Mouse (Mus musculus) hindbrain, embryonic 16.5 days (tissue): ENCODE measurements at regions not wholly inside any gene's neighbourhood (a gene's known extent, or its start where the extent isn't known, plus 50 kb on each side); places are given as distances from the start of the nearest gene placed in this dataset.

Source experiments
- ATAC-seq: fragments of 200-750 bp; cut with Nextera tagmentation; 2 replicates; pipeline ENCODE4 v1.8.0; 2017; ENCODE audit warnings: moderate TSS enrichment, moderate library complexity
- H3K27ac ChIP-seq: fragments of 300-500 bp; sonication (generic); 2 replicates; pipeline ENCODE4 v1.5.1; 2014; ENCODE audit warnings: low read depth, mild to moderate bottlenecking, control low read depth, low read length, moderate library complexity
- H3K27me3 ChIP-seq: fragments of 300-500 bp; sonication (generic); replicated peaks from 2 replicates; pipeline ENCODE4 v1.6.1; 2014; ENCODE audit warnings: low read length; ENCODE audit not compliant: control insufficient read depth, insufficient read depth
- H3K36me3 ChIP-seq: fragments of 300-500 bp; sonication (generic); 2 replicates; pipeline ENCODE4 v1.6.1; 2014; ENCODE audit warnings: mild to moderate bottlenecking, low read length, moderate library complexity, mixed read lengths; ENCODE audit not compliant: control insufficient read depth, insufficient read depth
- H3K4me1 ChIP-seq: fragments of 300-500 bp; sonication (generic); 2 replicates; pipeline ENCODE4 v1.6.1; 2014; ENCODE audit warnings: low read depth, low read length; ENCODE audit not compliant: control insufficient read depth, insufficient read depth
- H3K4me2 ChIP-seq: fragments of 300-500 bp; sonication (generic); 2 replicates; pipeline ENCODE4 v1.6.1; 2014; ENCODE audit warnings: mild to moderate bottlenecking, low read length, control low read depth, moderate library complexity
- H3K4me3 ChIP-seq: fragments of 300-500 bp; sonication (generic); 2 replicates; pipeline ENCODE4 v1.5.1; 2014; ENCODE audit warnings: mild to moderate bottlenecking, low read length, control low read depth, moderate library complexity
- H3K9ac ChIP-seq: fragments of 300-500 bp; sonication (generic); 2 replicates; pipeline ENCODE4 v1.6.1; 2014; ENCODE audit warnings: low read depth, mild to moderate bottlenecking, control low read depth, low read length, moderate library complexity
- H3K9me3 ChIP-seq: fragments of 300-500 bp; sonication (generic); 2 replicates; pipeline ENCODE4 v1.6.1; 2014; ENCODE audit warnings: mild to moderate bottlenecking, low read length, moderate library complexity; ENCODE audit not compliant: control insufficient read depth
- WGBS: fragments of 180-500 bp; shearing (Covaris S2); extraction: QIAGEN DNeasy Blood & Tissue Kit; methylation state at CpG from one replicate; pipeline ENCODE4 v1.1.7; 2014; 5-methylcytosine and 5-hydroxymethylcytosine counted together

DNA sequence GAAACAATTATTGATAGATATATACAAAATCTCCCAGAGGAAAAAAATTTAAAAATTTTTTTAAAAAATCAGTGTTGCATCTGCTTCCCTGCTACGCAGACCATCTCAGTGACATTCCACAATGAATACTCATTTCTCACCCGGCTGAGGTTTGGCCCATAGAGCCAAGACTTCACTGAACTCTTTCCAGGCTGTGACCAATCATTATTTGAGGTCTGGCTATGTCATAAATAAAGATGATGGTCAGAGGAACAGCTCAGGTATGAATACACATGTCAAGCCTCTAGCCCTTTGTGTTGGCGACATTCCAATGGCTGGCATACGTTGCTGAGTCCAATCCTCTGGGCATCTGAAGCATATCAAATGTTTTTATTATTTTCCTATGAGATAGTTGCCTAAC is 216.1 kb downstream of the Rps12 start:
- WGBS = 77% methylated on average over 4 of the region's 4 CpGs
- Histone ChIP-seq H3K9me3 (no peaks in the 10 kb centered on the region), H3K27me3 (no peaks in the 10 kb centered on the region), H3K4me1 (no peaks in the 10 kb centered on the region), H3K9ac (no peak overlapping the region), H3K36me3 (no peaks in the 10 kb centered on the region), H3K4me3 (no peak overlapping the region), H3K27ac (no peak overlapping the region), H3K4me2 (no peak overlapping the region)
- ATAC-seq = no peak

DNA sequence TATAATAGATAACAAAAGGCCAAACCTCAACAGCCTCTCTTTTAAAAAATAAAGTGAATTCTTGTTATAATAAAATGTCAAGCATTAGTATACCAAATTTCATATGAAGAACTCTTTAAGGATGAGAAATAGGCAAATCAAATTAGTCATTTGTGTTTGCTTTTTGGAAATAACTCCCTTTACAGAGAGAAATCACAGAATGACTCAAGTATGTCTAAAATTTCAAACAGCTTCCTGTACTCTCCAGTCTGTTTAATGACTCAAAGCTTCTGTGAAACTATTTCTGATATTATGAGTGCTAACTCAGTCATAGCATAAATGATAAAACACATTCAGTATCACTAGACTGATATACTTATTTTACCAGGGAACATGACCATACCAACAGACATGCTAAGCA is 217.7 kb downstream of the Rps12 start:
- Histone ChIP-seq H3K9me3 (no peaks in the 10 kb centered on the region), H3K27ac (no peak overlapping the region), H3K4me1 (no peaks in the 10 kb centered on the region), H3K4me3 (no peak overlapping the region), H3K9ac (no peak overlapping the region), H3K4me2 (no peak overlapping the region), H3K27me3 (no peaks in the 10 kb centered on the region), H3K36me3 (no peaks in the 10 kb centered on the region)
- ATAC-seq = no peak

GRCm38 (mm10) chr10:23562273-23562885 is 211.8 kb upstream of the Eya4 start:
- no peak overlapping the region for H3K27ac ChIP-seq
- H3K4me2 ChIP-seq = no peak overlapping the region
- no peak overlapping the region for H3K4me3 ChIP-seq
- no peaks in the 10 kb centered on the region for H3K27me3 ChIP-seq
- no peaks in the 10 kb centered on the region for H3K9me3 ChIP-seq
- no peak for ATAC-seq
- 90% methylated on average over 5 of the region's 5 CpGs for WGBS
- no peak overlapping the region for H3K9ac ChIP-seq
- no peaks in the 10 kb centered on the region for H3K36me3 ChIP-seq
- no peaks in the 10 kb centered on the region for H3K4me1 ChIP-seq

GRCm38 (mm10) chr10:23559980-23560658 is 209.5 kb upstream of the Eya4 start:
- H3K9me3 ChIP-seq = no peaks in the 10 kb centered on the region
- ATAC-seq = no peak
- H3K4me2 ChIP-seq = no peak overlapping the region
- H3K27ac ChIP-seq = no peak overlapping the region
- H3K4me1 ChIP-seq = no peaks in the 10 kb centered on the region
- no peaks in the 10 kb centered on the region for H3K36me3 ChIP-seq
- H3K4me3 ChIP-seq = no peak overlapping the region
- H3K27me3 ChIP-seq = no peaks in the 10 kb centered on the region
- H3K9ac ChIP-seq = no peak overlapping the region

DNA sequence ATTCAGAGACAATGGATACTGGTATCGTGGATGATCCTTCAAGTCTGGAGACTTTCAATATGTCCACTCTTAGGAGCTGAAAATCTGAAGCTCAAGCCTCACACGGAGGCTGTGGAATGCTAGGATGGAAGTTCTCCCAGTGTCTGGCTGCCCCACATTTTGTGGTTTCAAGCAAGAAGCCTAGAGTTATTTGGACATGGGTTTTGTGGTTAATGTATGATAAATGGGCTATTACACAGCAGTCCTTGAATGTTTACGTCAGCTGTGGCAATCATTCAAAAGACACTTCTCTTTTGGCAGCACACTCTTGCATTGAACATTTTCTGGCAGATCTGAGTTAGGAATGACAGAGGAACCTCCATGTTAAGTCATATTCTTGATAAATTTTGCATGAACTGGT is 207.2 kb upstream of the Eya4 start:
- Histone ChIP-seq H3K4me3 (no peak overlapping the region), H3K9ac (no peak overlapping the region), H3K36me3 (no peaks in the 10 kb centered on the region), H3K4me1 (no peaks in the 10 kb centered on the region), H3K4me2 (no peak overlapping the region), H3K27me3 (no peaks in the 10 kb centered on the region), H3K9me3 (no peaks in the 10 kb centered on the region), H3K27ac (no peak overlapping the region)
- WGBS = 89% methylated on average over 3 of the region's 3 CpGs
- ATAC-seq = no peak

- Histone ChIP-seq H3K9ac (no peak overlapping the region), H3K4me3 (no peak overlapping the region), H3K36me3 (no peaks in the 10 kb centered on the region), H3K4me1 (no peaks in the 10 kb centered on the region; the same call in none of the 2 replicates), H3K27me3 (no peaks in the 10 kb centered on the region), H3K4me2 (no peak overlapping the region), H3K27ac (no peak overlapping the region), H3K9me3 (no peaks in the 10 kb centered on the region)
- no peak for ATAC-seq
- WGBS = 22% methylated on average over 3 of the region's 3 CpGs
Observed at GRCm38 (mm10) chr10:23549207-23549606, 198.6 kb upstream of the Eya4 start.

GRCm38 (mm10) chr10:23548322-23548721 is 197.7 kb upstream of the Eya4 start:
- 84% methylated on average over 6 of the region's 6 CpGs for WGBS
- ATAC-seq = no peak
- H3K9me3 ChIP-seq = no peaks in the 10 kb centered on the region
- no peaks in the 10 kb centered on the region for H3K36me3 ChIP-seq
- H3K4me3 ChIP-seq = no peak overlapping the region
- H3K27ac ChIP-seq = no peak overlapping the region
- no peaks in the 10 kb centered on the region for H3K27me3 ChIP-seq
- H3K4me1 ChIP-seq = no peaks in the 10 kb centered on the region; the same call in none of the 2 replicates
- H3K4me2 ChIP-seq = no peak overlapping the region
- H3K9ac ChIP-seq = no peak overlapping the region

DNA sequence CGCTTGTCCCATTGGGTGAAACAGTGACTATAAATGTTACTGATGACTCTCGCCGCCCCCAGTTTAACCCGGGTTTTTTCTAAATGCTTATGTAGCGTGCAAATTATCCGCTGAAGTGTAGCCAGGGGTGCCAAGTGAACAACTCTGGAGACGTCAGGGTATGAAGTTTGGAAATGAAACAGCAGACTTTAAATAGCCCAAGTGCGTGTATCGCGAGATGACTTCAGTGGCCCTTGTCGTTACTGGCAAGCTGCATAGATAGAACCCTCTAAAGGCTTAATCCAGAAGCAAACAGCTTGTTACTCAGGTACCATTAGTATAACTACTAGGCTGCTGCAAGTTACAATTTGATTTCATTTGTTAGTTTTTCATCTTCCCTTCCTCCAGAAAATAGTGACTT is 192.1 kb upstream of the Eya4 start:
- Histone ChIP-seq H3K4me3 (no peak overlapping the region), H3K36me3 (no peaks in the 10 kb centered on the region), H3K4me2 (no peak overlapping the region), H3K9ac (no peak overlapping the region), H3K27ac (no peak overlapping the region), H3K4me1 (no peaks in the 10 kb centered on the region), H3K27me3 (no peaks in the 10 kb centered on the region), H3K9me3 (no peaks in the 10 kb centered on the region)
- 72% methylated on average over 11 of the region's 11 CpGs for WGBS
- ATAC-seq = no peak

GRCm38 (mm10) chr10:23541914-23542313 is 191.3 kb upstream of the Eya4 start:
- H3K27me3 ChIP-seq = no peaks in the 10 kb centered on the region
- no peak for ATAC-seq
- no peak overlapping the region for H3K4me2 ChIP-seq
- WGBS = 41% methylated on average over 5 of the region's 5 CpGs
- H3K9me3 ChIP-seq = no peaks in the 10 kb centered on the region
- no peak overlapping the region for H3K9ac ChIP-seq
- H3K4me3 ChIP-seq = no peak overlapping the region
- no peak overlapping the region for H3K27ac ChIP-seq
- H3K4me1 ChIP-seq = no peaks in the 10 kb centered on the region
- H3K36me3 ChIP-seq = no peaks in the 10 kb centered on the region
